Mouse (Mus musculus) ES-CJ7 (cell line): Measurements from ENCODE around the gene Ccdc33.

ENCODE experiments used
- DNase-seq: peaks from one replicate; pipeline ENCODE4 v3.0.0; 2011; ENCODE audit warnings: low read depth, low spot score

Gene Ccdc33

DNA sequence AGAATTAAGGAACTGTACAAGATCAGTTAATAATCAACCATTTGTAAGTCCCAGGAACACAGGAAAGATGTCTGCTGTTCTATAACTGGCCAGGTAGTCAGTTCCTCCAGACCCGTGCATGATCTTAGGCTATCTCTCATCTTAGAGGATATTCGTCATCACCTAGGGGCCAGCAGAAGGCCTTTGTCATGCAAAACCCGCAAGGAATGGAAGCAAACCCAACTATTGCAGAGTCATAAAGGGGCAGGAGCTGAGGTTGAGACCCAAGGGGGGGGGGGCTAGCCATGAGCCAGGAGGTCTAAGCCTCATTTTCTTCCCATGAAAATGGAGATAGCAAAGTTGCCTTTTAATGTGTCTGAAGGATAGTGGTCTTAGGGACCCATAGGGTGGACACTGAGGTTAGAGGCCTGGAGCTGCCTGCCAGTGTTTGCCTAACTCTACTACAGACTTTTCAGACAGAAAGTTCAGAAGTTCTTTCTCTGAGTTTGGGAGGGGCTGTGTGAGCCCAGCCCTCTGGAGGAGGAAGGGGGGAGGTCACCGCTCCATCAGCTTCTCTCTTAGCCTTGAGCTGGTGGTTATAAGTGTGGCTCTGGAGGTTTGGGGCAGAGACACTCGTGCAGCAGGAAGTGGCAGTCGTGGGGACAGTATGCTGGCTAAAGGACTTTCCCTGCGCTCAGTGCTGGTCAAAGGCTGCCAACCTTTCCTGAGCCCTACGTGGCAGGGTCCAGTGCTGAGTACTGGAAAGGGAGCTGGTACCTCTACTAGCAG is 104.0 kb downstream of the Ccdc33 start:
- DNase-seq = no peak

DNA sequence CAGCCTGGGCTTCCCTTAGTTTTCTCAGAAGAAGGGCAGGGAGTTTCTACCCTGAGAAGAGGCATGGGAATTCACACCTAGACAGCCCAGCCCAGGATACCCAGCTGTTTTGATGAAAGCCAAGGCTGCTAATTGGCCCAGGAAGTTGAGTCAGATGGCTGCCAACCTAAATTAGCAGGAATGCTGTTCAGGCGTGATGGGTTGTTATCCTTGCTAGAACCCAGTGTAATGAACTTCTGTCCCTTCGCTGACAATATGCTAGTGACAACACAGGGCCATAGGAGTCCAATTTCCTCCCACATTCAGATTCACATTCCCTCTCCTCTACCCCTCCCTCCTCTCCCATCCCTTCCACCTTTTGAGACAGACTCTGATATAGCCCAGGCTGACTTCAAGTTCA is 105.7 kb downstream of the Ccdc33 start:
- DNase-seq = no peak

DNA sequence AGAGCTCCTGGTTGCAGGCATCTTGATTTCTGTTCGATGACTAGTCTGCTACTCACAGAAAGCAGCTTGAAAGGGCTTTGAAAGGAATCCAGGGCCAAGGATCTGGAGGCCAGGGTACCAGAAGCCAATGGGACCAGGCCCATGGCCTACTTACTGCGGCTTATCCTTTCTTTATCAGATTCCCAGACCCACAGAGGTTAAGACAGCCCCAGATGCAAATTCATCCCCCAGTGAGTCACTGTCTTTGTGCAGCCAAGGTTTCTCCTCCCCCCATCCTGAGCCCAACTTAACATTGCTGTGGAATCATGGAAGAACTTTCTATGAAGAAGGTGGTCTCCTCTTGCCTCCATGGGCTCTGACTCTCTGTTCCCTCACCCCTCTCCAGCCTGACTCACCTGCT is 106.1 kb downstream of the Ccdc33 start:
- DNase-seq = no peak

DNA sequence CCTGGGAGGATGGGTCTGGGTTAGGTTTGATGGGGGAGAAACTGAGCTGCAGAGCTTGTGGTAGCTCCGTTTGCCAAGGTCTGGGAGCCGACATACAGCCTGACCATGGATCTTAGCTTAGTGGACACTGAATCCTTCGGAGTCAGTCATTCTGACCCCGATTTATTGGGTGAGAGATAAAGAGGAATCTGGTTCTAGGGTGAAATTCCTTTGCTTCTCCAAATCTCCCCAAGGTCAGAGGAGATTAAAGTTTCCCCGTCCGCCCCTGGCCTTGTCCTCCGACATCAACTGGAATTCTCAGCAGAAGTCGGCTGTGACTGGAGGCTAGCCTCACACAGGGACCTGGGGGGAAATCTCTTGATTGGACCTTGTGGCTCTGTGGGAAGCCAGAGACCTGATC is 107.1 kb downstream of the Ccdc33 start:
- DNase-seq = no peak

DNA sequence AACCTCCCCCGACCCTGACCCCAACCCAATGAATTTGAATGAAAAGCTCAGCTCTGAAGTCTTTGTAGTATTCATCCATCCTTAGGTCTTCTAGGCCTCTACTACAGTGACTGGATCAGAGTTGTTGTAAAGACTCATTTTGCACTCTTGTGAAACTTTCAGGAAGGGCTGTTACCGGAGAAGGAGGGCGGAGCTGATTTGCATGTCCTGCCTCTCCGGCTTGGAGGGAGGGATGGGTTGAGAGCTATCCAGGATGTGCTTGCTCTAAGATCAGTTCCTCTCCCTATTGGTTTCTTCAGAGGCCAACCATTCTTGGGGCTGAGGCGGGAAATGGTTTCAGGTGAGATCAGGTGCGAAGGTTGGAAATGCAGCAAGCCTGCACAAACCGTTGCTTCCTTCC is 107.6 kb downstream of the Ccdc33 start:
- peak; percentile 88 for DNase-seq

DNA sequence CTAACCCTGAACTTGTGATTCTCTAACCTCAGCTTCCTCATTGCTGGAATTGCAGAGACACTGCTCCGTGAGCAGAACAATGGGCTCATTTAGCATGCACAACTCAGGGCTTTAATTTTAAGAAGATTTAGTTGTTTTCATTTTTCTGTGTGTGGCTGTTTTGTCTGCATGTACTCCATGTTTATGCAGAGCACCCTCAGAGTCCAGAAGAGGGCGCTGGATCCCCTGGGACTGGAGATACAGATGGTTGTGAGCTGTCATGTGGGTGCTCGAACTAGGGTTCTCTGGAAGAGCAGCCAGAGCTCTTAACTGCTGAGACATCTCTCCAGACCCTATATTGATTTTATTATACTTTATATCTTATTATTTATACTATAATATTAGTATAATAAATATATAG is 109.0 kb downstream of the Ccdc33 start:
- DNase-seq = peak; percentile 63

DNA sequence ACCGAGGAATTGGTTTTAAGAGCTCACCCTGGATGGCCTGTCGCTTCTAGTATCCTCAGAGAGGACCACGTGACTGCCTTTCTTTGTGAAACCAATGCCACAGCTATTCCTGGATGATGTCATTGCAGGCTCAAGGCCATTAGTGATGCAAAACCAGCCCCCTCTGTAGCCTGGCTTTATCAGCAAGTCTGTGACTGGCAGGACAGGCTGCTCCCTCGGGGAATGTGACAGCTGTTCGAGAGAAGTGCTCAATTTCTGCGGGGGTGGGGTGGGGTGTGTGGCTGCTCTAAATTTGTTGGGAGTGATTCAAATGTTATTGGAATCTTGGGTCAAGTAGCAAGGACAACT is 109.6 kb downstream of the Ccdc33 start:
- peak; percentile 94 for DNase-seq

DNA sequence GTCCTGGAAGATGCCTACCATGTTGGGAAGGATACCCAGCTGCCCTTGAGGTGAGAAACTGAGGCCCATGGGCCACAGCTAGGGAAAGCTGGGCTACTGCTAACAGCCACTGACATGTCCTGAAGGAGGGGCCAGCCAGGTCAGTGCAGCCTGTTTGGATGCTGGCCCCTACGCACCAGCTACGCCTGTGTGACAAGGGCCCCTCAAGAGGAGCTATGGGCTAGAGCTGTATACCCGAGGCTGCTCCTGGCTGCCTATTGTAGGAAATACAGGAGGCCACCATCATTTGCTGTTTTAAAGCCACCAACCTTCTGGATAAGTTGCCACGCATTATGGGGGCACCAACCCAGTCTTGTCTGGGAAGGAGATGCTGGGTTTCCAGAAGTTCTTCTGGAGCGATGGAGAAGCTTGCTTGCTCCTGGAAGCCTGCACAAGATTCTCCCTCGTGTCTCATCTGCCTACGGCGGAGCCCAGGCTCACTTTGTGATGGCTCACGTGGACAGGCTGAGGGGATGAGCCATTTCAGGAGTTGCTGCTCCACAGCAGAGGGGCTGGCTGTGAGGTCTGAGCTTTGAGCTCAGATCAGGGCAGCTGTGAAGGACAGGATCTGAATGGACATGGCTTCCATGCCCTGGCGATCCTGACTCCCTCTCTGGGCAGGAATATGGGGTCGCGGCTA is 110.1 kb downstream of the Ccdc33 start:
- no peak for DNase-seq

DNA sequence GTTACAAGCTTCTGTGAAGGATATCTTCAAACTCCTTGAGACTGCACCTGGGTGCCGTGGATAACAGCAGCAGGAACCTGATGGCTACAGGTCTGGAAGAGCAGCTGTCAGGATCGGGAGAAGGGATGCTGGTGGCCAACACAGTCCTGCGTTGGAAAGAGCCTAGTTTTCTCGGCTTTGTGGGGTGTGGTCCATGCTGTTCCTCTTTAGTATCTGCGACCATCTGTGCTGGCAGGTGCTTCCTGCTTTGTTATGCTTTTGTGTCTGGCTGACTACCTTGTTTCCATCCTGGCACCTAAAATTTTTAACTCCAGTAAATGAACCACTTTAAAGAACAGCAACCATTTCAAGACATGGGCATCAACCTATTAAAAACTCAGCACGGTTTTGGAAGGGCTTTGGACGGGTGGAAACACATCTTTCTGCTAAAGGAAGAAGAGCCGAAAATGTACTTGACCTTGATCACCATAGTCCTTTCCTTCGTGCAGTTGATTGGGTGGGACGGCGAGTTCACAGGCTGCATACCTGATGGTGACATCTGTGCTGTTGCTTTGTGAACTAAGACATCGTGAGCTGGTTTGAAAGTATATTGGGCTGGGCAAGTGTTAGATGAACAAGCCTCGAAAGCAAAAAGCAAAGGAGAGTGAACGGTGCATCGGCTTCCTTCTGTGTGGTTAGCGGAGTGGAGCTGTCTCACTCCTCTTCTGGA is 112.7 kb downstream of the Ccdc33 start, which contains the start of gene Cyp11a1:
TSS of gene Cyp11a1 (plus strand) at position 659 of the 709 bp plus-strand sequence.
- peak; percentile 48 for DNase-seq

DNA sequence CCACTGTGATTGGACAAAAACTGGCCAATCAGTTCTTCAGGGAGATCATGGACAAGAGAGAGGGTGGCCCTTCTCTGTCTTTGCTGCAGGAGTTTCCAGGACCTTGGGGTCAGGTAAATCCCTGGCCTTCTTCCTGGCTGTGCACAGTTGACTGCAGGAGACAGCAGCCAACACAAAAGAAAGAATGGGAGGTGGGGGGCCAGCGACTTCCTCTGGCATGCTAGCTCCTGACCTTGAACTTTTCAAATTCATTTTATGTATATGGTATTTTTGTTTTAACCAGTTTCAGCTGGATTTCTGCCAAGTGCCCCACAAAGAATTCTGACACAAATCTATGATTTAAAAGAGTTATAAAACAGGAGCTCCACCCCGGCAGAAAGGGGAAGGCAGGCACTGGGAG is 115.4 kb downstream of the Ccdc33 start:
- peak; percentile 94 for DNase-seq

DNA sequence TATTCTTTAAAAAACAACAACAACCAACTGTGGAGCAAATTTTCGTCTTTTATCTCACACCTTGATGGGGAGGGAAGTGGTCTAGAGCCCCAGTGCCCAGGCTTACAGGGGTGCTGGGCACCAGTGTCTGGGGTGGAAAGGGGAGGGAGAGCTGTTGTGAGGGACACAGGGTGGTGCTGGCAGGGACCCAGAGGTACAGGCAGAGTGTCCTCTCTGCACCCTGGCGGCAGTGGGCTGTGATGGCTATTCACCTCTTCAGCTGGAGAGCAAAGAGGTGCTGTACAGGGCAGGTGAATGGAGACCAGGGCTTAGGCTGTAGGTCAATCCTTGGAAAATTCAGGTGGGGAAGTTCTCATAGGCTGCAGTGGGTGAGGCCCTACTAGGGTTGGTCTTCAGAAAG is 118.9 kb downstream of the Ccdc33 start:
- DNase-seq = no peak

DNA sequence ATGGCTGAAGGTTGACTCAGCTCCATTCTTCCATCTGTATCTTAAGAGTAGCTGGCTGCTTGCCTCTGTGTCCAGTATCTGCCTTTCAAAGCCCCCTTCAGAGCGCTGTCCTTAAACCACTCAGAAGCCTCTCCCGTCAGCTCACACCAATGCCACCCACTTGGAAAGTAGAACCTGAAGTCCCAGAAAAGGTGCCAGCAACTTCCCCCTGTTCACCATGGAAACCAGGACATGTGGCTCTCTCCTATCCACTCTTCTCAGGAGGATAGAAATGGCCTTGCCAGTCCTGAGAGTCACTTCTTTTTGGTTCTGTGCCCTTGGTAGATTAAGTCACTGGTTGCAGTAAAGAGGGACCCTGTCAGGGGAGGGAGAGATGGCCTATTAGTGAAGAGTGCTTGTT is 119.9 kb downstream of the Ccdc33 start:
- DNase-seq = no peak

DNA sequence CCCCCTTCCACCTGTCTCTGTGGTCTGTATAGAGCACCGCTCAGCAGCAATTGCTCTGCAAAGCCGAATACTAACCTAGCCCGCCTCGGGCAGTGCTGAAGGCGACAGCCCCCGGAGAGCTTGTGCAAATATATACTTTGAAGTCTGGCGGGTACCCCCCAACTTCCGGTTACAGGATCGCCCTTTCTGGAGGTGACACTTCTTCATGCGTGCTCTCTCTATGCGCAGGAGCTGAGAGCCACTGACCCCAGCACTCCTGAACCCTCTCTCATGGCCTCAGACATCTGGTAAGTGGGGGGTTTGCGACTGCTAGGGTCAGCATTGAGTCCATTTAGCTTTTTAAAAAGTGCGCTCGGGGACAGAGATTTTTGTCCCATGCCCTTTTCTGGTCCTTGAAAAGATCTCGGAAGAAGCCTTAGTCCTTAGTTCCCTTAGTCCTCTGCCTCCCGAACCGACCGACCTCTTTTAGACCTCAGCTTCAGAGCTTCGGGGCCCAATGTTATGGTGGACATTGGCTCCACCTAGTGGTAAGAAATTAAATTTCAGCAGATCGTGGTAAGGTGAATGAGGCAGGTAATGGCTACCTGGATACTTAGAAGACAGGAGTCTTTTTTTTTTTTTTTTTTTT is 120.5 kb downstream of the Ccdc33 start:
- DNase-seq = peak; percentile 87

DNA sequence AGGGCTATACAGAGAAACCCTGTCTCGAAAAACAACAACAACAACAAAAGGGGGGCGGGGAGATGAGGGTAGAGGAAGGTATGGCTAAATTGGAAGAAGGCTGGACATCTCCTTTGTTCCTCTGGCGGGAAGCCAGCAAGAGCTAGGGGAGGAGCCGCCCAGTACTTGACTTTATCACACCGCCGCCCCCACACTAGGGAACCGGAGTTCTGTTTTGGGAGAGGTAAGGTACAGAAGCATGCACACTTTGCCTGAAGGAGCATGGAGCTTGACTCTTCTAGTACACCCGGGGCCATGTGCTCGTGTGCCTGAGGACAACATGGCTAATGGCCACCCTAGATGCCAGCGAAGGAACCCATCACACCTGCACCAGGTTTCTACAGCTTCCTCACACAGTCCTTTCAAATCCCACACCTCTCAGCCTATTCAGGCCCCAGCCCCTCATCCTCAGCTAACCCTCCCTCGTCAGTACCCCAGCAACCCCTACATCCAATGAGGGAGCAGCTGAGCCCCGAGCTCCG is 121.1 kb downstream of the Ccdc33 start:
- DNase-seq = peak; percentile 90

DNA sequence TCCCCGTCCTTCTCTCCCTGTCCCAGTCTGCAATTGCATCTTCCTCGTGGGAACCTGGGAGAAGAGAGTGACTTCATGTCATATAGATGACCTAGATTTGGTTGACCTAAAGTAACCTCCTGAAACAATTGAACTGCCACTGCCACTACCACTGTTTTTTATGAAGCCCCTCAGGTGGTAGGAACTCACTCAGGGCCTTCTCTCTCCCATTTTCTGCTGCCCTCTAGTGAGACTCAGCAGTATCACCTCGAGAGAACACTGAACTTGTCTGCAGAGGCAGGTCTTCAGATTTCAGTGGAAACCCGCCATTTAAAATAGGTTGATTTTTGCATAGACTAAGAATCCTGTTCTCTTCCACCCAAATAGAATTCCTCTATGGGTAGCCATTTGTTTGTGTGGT is 123.3 kb downstream of the Ccdc33 start:
- DNase-seq = peak; percentile 67

DNA sequence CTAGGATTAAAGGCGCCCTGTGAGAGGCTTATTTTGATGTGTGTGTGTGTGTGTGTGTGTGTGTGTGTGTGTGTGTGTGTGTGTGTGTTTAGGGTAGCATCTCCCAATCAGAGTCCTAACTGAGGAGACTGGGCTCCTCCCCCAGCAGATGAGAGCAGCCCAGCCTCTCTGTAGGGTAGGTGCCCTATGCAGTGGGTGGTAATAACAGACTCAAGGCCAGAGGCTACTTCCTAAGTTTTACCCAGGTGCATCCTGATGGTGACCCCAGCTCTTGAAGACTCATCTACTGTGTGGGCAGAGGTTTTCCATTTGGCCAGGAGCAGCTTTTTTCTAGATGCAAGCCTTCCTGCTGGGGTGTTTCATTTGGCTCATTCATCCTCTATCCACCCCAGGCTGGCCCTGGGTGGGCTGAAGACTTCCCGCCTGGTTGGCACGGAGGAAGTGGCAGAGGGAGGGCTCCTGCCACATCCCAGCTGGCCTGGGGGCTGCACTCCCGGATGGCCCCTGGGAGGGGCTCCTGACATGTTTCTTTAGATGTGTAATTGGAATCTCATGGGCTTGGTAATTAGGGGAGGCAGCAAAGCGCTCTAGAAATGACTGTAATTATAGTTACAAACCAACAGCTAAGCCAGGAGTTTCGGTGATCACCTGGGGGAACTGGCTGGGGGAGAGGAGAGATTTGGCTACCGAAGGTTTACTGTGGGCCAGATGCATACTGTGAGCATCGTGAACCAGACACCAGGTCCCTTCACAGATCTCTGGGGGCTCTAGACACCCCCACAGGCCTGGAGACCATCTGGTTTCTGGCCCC is 125.6 kb downstream of the Ccdc33 start:
- no peak for DNase-seq

DNA sequence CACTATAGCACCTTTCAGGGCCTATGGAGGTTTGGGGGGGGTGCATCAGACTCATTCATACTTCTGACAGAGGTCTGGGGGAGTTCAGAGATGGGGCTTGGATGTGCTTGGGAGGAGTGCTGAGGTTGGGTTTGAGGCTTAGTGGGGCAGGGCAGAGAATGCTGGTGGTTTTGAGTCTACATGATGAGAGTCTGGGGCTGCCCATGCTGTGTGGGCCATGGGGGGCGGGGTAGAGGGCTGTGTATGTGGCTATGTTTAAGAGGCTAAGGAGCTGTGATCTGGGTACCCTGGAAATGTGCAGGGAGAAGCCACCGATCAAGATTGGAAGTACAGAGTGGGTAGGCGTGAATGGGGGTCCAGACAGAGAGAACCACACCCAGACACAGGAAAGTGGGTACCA is 126.6 kb downstream of the Ccdc33 start:
- DNase-seq = no peak

DNA sequence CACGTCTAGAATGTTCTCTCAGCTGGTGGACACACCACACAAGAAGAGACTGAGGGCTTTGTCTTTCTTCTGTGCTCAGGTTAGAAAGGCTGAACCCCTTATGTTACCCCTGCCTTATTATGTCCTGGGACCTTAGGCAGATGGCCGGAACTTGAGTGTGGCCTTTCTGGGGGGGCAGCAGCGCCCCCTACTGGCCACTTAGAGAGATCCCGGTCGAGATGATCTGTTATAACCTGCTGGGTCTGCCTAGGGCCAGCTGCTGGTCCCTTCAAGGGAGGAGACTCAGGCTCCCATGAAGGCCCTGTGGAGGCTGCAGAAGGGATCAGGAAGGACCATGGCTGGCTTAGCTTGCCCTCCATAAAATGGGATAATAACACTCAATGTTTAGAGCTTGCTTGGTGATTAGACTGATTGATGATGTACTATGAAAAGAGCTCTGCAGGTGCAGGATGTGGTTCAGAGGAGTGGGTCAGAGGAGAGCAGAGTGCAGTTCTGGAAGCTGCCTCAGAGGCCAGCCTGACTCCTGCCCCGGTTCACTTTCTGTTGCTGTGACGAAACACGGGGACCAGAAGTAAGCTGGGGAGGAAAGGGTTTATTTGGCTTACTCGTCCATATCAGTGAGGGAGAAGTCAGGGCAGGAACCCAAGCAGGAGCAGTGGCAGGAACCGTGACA is 128.0 kb downstream of the Ccdc33 start:
- DNase-seq = no peak

DNA sequence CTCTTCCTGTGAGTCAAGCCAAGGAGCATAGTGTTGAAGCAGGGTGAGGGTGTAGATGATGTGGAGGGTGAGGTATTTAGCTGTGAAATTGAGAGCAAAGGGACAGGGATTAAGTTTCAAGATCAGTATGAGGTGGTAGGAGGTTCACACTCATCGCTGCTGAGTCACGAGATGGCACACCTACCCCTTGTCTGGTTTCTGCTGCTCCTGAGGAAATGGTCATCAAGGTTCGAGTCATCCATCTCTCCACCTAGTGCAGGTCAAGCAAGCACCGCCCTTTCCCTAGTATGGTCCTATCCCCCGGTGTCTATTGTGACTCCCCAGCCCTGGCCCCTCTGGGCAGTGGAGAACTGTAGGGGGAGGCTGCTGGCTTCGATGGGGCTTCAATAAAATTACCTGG is 129.3 kb downstream of the Ccdc33 start:
- no peak for DNase-seq

DNA sequence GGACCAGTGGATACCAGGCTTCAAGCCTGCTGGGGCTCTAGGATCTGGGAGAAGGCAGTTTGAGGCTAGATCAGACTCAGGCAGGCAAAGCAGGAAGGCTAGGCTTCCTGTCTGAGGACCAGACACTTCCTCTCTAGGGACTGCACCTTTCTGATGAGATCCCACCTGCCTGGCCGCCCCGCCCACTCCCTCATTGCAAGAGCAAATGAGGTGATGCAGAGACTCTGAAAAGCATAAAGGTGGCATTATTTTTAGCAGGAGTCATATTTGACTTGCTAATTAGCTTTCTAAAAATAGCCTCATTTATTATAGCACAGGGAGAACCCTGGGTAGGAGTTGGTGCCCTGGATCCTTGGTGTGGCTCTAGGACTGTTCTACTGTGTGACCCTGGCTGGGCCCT is 130.5 kb downstream of the Ccdc33 start:
- no peak for DNase-seq

DNA sequence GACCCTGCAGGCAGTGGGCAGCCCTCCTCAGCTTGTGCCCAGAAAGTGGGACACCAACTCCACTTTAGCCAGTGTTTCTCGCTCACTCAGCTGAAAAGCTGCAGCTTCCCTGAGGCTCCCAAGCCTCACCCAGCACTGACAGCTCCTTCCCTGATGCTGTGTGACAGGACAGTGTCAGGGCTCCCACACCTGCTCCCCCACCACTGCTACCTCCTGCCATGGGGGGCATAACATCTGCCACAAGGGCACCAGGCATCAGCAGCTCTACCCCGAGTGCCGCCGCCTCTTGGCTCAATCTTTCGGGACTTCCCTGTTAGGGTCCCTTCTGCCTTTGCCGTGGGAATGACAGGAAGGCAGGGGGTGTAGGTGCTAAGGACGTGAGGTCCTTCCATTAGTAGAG is 132.3 kb downstream of the Ccdc33 start:
- no peak for DNase-seq
